Mouse (Mus musculus) lung, embryonic 15.5 days (tissue): ENCODE results near the gene Fndc7. TPM values are rescaled to one million over a fixed set of nuclear protein-coding genes. Genes with fewer than 3 reads are reported as not detected.
A peak's percentile ranks its signal among the peaks of the same experiment; 100 is the strongest.

Experiments
- ATAC-seq: fragments of 200-750 bp; cut with Nextera tagmentation; 2 replicates; pipeline ENCODE4 v1.8.0; 2017; ENCODE audit warnings: moderate number of reproducible peaks, borderline replicate concordance; ENCODE audit not compliant: low FRiP score, low TSS enrichment; ENCODE audit errors: extremely low read depth
- H3K27ac ChIP-seq: fragments of 300-500 bp; sonication (generic); 2 replicates; pipeline ENCODE4 v1.5.1; 2015; ENCODE audit warnings: moderate library complexity, mild to moderate bottlenecking, inconsistent platforms
- H3K27me3 ChIP-seq: fragments of 300-500 bp; sonication (generic); 2 replicates; pipeline ENCODE4 v1.6.1; 2015; ENCODE audit warnings: inconsistent platforms
- H3K36me3 ChIP-seq: fragments of 300-500 bp; sonication (generic); 2 replicates; pipeline ENCODE4 v1.6.1; 2015; ENCODE audit warnings: inconsistent platforms
- H3K4me1 ChIP-seq: fragments of 300-500 bp; sonication (generic); 2 replicates; pipeline ENCODE4 v1.6.1; 2015; ENCODE audit warnings: inconsistent platforms
- H3K4me2 ChIP-seq: fragments of 300-500 bp; sonication (generic); 2 replicates; pipeline ENCODE4 v1.6.1; 2015; ENCODE audit warnings: inconsistent platforms, mild to moderate bottlenecking, moderate library complexity
- H3K4me3 ChIP-seq: fragments of 300-500 bp; sonication (generic); 2 replicates; pipeline ENCODE4 v1.5.1; 2015; ENCODE audit warnings: mild to moderate bottlenecking, inconsistent platforms
- H3K9ac ChIP-seq: fragments of 300-500 bp; sonication (generic); 2 replicates; pipeline ENCODE4 v1.6.1; 2015; ENCODE audit warnings: inconsistent platforms
- H3K9me3 ChIP-seq: fragments of 300-500 bp; sonication (generic); 2 replicates; pipeline ENCODE4 v1.6.1; 2016; ENCODE audit warnings: inconsistent platforms
- WGBS: fragments of 180-500 bp; shearing (Covaris S2); methylation state at CpG from one replicate; pipeline ENCODE4 v1.1.7; 2015; 5-methylcytosine and 5-hydroxymethylcytosine counted together
- polyA plus RNA-seq: library from polyadenylated mRNA; unstranded; fragments of >200 nt; fragmentation: Nextera tagmentation; extraction: Ambion mirVana; gene quantifications from 2 replicates; pipeline ENCODE4 v1.2.1, GENCODE M21; 2015

Fndc7 gene
- 0.23 and 0.42 TPM in 2 replicates for polyA plus RNA-seq

DNA sequence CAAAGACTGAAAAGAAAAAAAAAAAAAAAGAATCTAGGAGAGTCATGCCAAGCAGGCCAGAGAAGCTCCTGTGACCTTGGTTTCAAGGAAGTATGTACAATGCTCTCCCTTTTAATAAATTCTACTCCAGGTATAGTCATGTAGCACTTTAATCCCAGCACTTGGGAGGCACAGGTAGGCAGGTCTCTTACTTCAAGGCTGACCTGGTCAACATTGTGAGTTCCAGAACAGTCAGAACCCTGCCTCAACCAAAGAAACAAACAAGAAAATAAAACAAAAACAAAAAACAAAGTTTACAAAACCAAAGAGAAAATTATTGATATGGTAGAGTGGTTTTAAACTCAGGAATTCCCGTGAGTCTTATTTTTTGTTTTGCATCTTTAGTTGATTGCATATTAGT lies at the start of gene Fndc7:
TSS of gene Fndc7 (minus strand) at position 101 of the 400 bp plus-strand sequence.
- no peaks in the 10 kb centered on the region for H3K27me3 ChIP-seq
- WGBS = 89% methylated on average over 1 of the region's 1 CpGs
- no peaks in the 10 kb centered on the region for H3K36me3 ChIP-seq
- H3K9me3 ChIP-seq = no peaks in the 10 kb centered on the region
- no peak within 1 kb of the TSS for H3K4me2 ChIP-seq
- no peak for ATAC-seq
- peaks cover 13% of the 10 kb centered on the region for H3K4me1 ChIP-seq
- H3K4me3 ChIP-seq = no peak within 1 kb of the TSS
- no peak within 1 kb of the TSS for H3K9ac ChIP-seq
- H3K27ac ChIP-seq = no peak within 1 kb of the TSS

- WGBS = 80% methylated on average over 5 of the region's 5 CpGs
- H3K27ac ChIP-seq = no peak within 1 kb of the TSS
Observed at GRCm38 (mm10) chr3:108939573-108939972, 49.8 kb upstream of the Fndc7 start, which contains the start of gene Henmt1. TSS of gene Henmt1 (plus strand) at chr3:108939873.

DNA sequence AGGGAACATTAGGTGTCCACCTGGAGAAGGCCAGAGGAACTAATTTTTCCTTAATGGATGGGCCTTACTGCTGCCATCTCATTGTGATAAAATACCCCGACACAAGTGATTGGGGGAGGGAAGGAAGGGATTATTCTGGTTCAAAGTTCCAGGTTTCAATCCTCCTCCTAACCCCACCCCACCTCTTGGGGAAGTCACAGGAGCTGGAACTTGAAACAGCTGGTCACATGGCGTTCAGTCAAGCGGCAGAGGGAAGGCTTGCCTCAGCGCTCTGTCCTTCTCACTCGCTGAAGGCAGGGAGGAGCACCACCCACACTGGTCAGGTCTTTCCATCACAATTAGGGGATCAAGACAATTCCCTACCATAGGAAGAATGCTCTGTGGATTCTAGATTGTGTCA lies 48.9 kb upstream of the Fndc7 start:
- H3K4me3 ChIP-seq = no peak overlapping the region
- no peak overlapping the region for H3K9ac ChIP-seq
- H3K4me2 ChIP-seq = no peak overlapping the region
- no peak for ATAC-seq
- 0 out of 2 replicates have a peak, but pooled peaks cover 5% of the 10 kb centered on the region for H3K4me1 ChIP-seq
- no peaks in the 10 kb centered on the region for H3K36me3 ChIP-seq
- no peaks in the 10 kb centered on the region for H3K27me3 ChIP-seq
- WGBS = 88% methylated on average over 5 of the region's 5 CpGs
- no peak overlapping the region for H3K27ac ChIP-seq
- no peaks in the 10 kb centered on the region for H3K9me3 ChIP-seq

More at GRCm38 (mm10) chr3:108939573-108939972, 49.8 kb upstream of the Fndc7 start, which contains the start of gene Henmt1:
- H3K4me2 ChIP-seq = peak within 1 kb of the TSS; percentile 70
- H3K27me3 ChIP-seq = no peaks in the 10 kb centered on the region
- no peaks in the 10 kb centered on the region for H3K36me3 ChIP-seq
- 0 out of 2 replicates have a peak, but pooled peaks cover 5% of the 10 kb centered on the region for H3K4me1 ChIP-seq
- no peak for ATAC-seq
- 0 out of 2 replicates have a peak within 1 kb of the TSS, but pooled peaks have one; percentile 16 for H3K9ac ChIP-seq
- H3K4me3 ChIP-seq = peak within 1 kb of the TSS; percentile 34
- H3K9me3 ChIP-seq = no peaks in the 10 kb centered on the region

- H3K4me3 ChIP-seq = no peak overlapping the region
- H3K4me1 ChIP-seq = no peaks in the 10 kb centered on the region
- no peaks in the 10 kb centered on the region for H3K36me3 ChIP-seq
- 87% methylated on average over 6 of the region's 6 CpGs for WGBS
- no peak for ATAC-seq
- H3K27ac ChIP-seq = no peak overlapping the region
- H3K27me3 ChIP-seq = no peaks in the 10 kb centered on the region
- no peak overlapping the region for H3K9ac ChIP-seq
- H3K9me3 ChIP-seq = no peaks in the 10 kb centered on the region
- no peak overlapping the region for H3K4me2 ChIP-seq
Observed at GRCm38 (mm10) chr3:108933557-108933956, 43.7 kb upstream of the Fndc7 start.

DNA sequence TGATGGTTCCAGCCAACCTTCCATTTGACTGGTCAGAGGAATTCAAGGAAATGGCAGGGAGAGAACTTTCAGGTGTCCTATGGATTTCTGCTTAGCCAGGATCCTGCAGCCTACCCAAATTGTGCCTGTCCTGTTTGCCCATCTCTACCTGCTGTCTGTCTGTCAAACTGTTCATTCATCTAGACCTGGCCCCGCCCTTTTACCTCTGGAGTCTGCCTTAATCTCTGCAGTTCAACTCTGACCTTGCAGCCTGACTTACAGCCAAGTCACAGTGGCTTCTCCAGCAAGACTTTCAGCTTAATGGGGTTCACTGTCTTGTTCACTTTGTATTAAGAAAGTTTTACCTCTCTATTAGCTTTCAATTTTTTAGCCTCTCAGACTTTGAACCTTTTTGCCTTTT lies 36.5 kb upstream of the Fndc7 start:
- H3K27me3 ChIP-seq = no peaks in the 10 kb centered on the region
- ATAC-seq = no peak
- no peaks in the 10 kb centered on the region for H3K36me3 ChIP-seq
- H3K4me1 ChIP-seq = no peaks in the 10 kb centered on the region
- H3K27ac ChIP-seq = no peak overlapping the region
- H3K9ac ChIP-seq = no peak overlapping the region
- H3K4me2 ChIP-seq = no peak overlapping the region
- no peaks in the 10 kb centered on the region for H3K9me3 ChIP-seq
- no peak overlapping the region for H3K4me3 ChIP-seq
- 59% methylated on average over 1 of the region's 1 CpGs for WGBS

DNA sequence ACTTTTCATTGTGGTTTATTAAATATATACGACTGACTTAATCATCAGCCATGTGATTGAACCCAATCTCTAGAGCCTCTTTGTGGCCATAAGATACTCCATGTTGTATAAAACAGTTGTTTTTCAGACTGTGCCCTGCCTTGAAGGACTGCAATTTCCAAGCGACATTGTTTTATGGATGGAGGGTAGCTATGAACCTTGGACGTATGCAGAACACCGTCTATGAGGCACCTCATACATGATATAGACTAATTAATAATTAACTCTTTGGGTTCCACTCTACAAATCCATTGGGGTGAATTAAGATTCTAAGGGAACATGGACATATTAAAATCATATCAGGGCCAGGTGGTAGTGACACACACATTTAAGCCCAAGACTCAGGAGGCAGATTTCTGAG lies 35.9 kb upstream of the Fndc7 start:
- H3K36me3 ChIP-seq = no peaks in the 10 kb centered on the region

DNA sequence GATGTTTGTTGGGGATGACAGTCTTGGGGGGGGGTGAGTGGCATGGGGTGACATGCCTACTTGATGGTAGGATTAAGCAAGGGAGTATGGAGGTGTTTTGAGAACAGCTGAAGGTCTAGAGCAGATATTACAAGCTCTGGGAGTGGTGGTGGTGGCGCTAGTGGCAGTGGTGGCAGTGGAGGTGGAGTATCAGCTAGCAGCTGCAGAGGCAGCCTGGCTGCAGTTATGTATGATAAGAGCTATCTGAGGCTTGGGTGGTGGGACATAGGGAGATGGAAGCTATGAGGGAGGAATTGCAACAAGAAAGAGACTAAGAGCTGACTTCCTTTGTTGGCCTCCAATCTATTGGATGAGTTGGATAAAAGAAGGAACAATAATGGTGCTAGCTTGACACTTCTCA lies 32.0 kb upstream of the Fndc7 start:
- Histone ChIP-seq H3K27ac (no peak overlapping the region), H3K9ac (no peak overlapping the region), H3K36me3 (no peaks in the 10 kb centered on the region), H3K4me3 (no peak overlapping the region), H3K27me3 (no peaks in the 10 kb centered on the region), H3K4me1 (no peaks in the 10 kb centered on the region), H3K4me2 (no peak overlapping the region), H3K9me3 (no peaks in the 10 kb centered on the region)
- no peak for ATAC-seq
- 81% methylated on average over 1 of the region's 1 CpGs for WGBS

More for the DNA sequence above, 35.9 kb upstream of the Fndc7 start:
- Histone ChIP-seq H3K4me3 (no peak overlapping the region), H3K27ac (no peak overlapping the region), H3K4me1 (no peaks in the 10 kb centered on the region), H3K27me3 (no peaks in the 10 kb centered on the region), H3K9me3 (no peaks in the 10 kb centered on the region), H3K9ac (no peak overlapping the region), H3K4me2 (no peak overlapping the region)
- ATAC-seq = no peak
- WGBS = 77% methylated on average over 4 of the region's 4 CpGs

- Histone ChIP-seq H3K27ac (no peak overlapping the region), H3K4me2 (no peak overlapping the region), H3K4me3 (no peak overlapping the region), H3K36me3 (no peaks in the 10 kb centered on the region), H3K9ac (no peak overlapping the region), H3K4me1 (no peaks in the 10 kb centered on the region), H3K9me3 (no peaks in the 10 kb centered on the region), H3K27me3 (no peaks in the 10 kb centered on the region)
- ATAC-seq = no peak
- 81% methylated on average over 3 of the region's 3 CpGs for WGBS
Observed at GRCm38 (mm10) chr3:108920442-108921070, 30.7 kb upstream of the Fndc7 start.

DNA sequence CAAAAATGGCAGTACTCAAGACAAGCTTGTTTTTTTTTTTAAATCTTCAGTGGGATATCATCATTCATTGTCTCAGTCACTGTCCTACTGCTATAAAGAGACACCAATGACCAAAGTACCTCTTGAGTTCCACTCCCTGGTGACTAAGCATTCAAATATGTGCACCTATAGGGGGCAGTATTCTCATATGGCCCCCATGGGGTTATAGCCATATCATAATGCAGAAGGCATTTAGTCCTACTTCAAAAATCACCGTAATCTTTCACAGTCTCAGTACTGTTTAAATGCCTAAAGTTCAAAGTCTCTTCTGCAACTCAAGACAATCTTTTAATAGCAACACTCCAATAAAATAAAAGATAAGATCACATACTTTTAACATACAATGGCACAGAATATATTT lies 29.0 kb upstream of the Fndc7 start:
- no peaks in the 10 kb centered on the region for H3K9me3 ChIP-seq
- H3K27me3 ChIP-seq = no peaks in the 10 kb centered on the region
- no peaks in the 10 kb centered on the region for H3K36me3 ChIP-seq
- no peak overlapping the region for H3K4me3 ChIP-seq
- 84% methylated on average over 1 of the region's 1 CpGs for WGBS
- no peak overlapping the region for H3K9ac ChIP-seq
- H3K4me2 ChIP-seq = no peak overlapping the region
- no peaks in the 10 kb centered on the region for H3K4me1 ChIP-seq
- no peak for ATAC-seq
- no peak overlapping the region for H3K27ac ChIP-seq

DNA sequence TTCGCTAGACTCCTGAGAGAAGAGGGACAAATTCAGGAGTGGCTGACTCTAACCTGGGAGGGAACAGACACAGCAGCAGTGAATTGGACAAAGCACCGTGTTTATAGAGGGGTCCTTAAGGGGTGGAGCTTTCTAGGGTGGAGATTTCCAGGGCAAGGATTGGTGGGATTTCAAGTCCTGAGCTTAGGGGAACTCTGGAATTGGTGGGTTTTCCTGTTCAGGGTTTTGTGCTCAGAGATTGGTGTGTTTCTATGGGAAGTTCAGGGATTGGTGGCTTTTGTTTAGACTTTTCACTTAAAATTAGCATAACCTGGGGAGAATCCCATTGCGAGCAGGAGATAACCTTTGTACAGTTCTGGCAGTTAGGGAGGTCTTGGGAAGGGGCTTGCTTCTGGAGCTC lies 28.2 kb upstream of the Fndc7 start:
- Histone ChIP-seq H3K4me2 (no peak overlapping the region), H3K36me3 (no peaks in the 10 kb centered on the region), H3K27me3 (no peaks in the 10 kb centered on the region), H3K4me1 (no peaks in the 10 kb centered on the region), H3K9ac (no peak overlapping the region), H3K27ac (no peak overlapping the region), H3K4me3 (no peak overlapping the region), H3K9me3 (no peaks in the 10 kb centered on the region)
- no peak for ATAC-seq
- 45% methylated on average over 3 of the region's 3 CpGs for WGBS

DNA sequence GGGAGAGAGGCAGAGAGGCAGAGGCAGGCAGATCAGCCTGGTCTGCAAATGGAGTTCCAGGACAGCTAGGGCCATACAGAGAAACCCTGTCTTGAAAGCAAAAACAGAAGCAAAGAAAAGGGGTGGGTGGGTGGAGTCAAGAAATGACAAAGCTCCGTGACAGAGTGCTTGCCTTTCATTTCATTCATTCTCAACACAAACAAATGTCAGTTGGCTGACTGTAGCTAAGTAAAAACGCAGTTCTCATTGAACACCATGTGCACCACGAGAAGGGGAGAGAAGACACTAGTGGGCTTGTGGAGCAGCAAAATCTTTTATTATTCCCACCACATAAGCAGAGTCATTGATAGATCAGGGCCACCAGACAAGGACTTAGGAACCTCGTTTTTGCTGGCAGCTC lies 27.0 kb upstream of the Fndc7 start:
- ATAC-seq = no peak
- H3K36me3 ChIP-seq = no peaks in the 10 kb centered on the region
- no peaks in the 10 kb centered on the region for H3K9me3 ChIP-seq
- no peak overlapping the region for H3K9ac ChIP-seq
- 26% methylated on average over 4 of the region's 4 CpGs for WGBS
- H3K27ac ChIP-seq = no peak overlapping the region
- no peak overlapping the region for H3K4me2 ChIP-seq
- no peaks in the 10 kb centered on the region for H3K4me1 ChIP-seq
- H3K27me3 ChIP-seq = no peaks in the 10 kb centered on the region
- no peak overlapping the region for H3K4me3 ChIP-seq

- no peaks in the 10 kb centered on the region for H3K36me3 ChIP-seq
- H3K9me3 ChIP-seq = no peaks in the 10 kb centered on the region
- H3K27ac ChIP-seq = no peak overlapping the region
- ATAC-seq = no peak
- 67% methylated on average over 1 of the region's 1 CpGs for WGBS
- H3K4me1 ChIP-seq = no peaks in the 10 kb centered on the region
- no peaks in the 10 kb centered on the region for H3K27me3 ChIP-seq
- H3K4me3 ChIP-seq = no peak overlapping the region
- no peak overlapping the region for H3K9ac ChIP-seq
- H3K4me2 ChIP-seq = no peak overlapping the region
Observed at GRCm38 (mm10) chr3:108915999-108916398, 26.2 kb upstream of the Fndc7 start.
